Mouse (Mus musculus) embryonic facial prominence, embryonic 11.5 days (tissue): ENCODE results near the gene Gse1. TPM values are rescaled to one million over a fixed set of nuclear protein-coding genes. Genes with fewer than 3 reads are reported as not detected.

Source experiments
- ATAC-seq: fragments of 200-750 bp; cut with Nextera tagmentation; replicated peaks from 2 replicates; pipeline ENCODE4 v1.8.0; 2017; ENCODE audit warnings: low read depth; ENCODE audit not compliant: insufficient number of reproducible peaks, low FRiP score, low TSS enrichment
- DNase-seq: peaks from one replicate; pipeline ENCODE4 v3.0.0-alpha.2; 2015; ENCODE audit warnings: low spot score
- H3K27ac ChIP-seq: fragments of 300-500 bp; sonication (generic); replicated peaks from 2 replicates; pipeline ENCODE4 v1.5.1; 2014; ENCODE audit warnings: mild to moderate bottlenecking, low read depth, low read length, control low read depth
- H3K27me3 ChIP-seq: fragments of 300-500 bp; sonication (generic); 2 replicates; pipeline ENCODE4 v1.6.1; 2014; ENCODE audit warnings: mild to moderate bottlenecking, low read length, moderate library complexity, mixed read lengths; ENCODE audit not compliant: control insufficient read depth, insufficient read depth
- H3K36me3 ChIP-seq: fragments of 300-500 bp; sonication (generic); replicated peaks from 2 replicates; pipeline ENCODE4 v1.6.1; 2014; ENCODE audit warnings: low read depth, mild to moderate bottlenecking, low read length, moderate library complexity, mixed read lengths; ENCODE audit not compliant: control insufficient read depth, insufficient read depth
- H3K4me1 ChIP-seq: fragments of 300-500 bp; sonication (generic); 2 replicates; pipeline ENCODE4 v1.6.1; 2014; ENCODE audit warnings: low read length, mixed read lengths; ENCODE audit not compliant: control insufficient read depth, insufficient read depth
- H3K4me2 ChIP-seq: fragments of 300-500 bp; sonication (generic); 2 replicates; pipeline ENCODE4 v1.6.1; 2014; ENCODE audit warnings: low read depth, mild to moderate bottlenecking, control low read depth, low read length, moderate library complexity
- H3K4me3 ChIP-seq: fragments of 300-500 bp; sonication (generic); 2 replicates; pipeline ENCODE4 v1.5.1; 2014; ENCODE audit warnings: low read depth, low read length, control low read depth
- H3K9ac ChIP-seq: fragments of 300-500 bp; sonication (generic); replicated peaks from 2 replicates; pipeline ENCODE4 v1.6.1; 2014; ENCODE audit warnings: mild to moderate bottlenecking, control low read depth, low read length
- H3K9me3 ChIP-seq: fragments of 300-500 bp; sonication (generic); replicated peaks from 2 replicates; pipeline ENCODE4 v1.6.1; 2016; ENCODE audit warnings: mild to moderate bottlenecking, low read length, inconsistent platforms, mixed read lengths; ENCODE audit not compliant: control insufficient read depth
- WGBS: fragments of 180-500 bp; shearing (Covaris S2); extraction: QIAGEN DNeasy Blood & Tissue Kit; methylation state at CpG from one replicate; pipeline ENCODE4 v1.1.7; 2014; 5-methylcytosine and 5-hydroxymethylcytosine counted together
- microRNA-seq: library from miRNA; unstranded; fragments of <30 nt; microRNA quantifications from one replicate; pipeline ENCODE4, GENCODE M21; 2016; ENCODE audit warnings: borderline number of aligned reads
- polyA plus RNA-seq: library from polyadenylated mRNA; unstranded; fragments of >200 nt; fragmentation: Nextera tagmentation; extraction: Ambion mirVana; gene quantifications from 2 replicates; pipeline ENCODE4 v1.2.1, GENCODE M21; 2014

Gse1 gene
- polyA plus RNA-seq, 1 experiment from 2014 or later, result 8.1 TPM

DNA sequence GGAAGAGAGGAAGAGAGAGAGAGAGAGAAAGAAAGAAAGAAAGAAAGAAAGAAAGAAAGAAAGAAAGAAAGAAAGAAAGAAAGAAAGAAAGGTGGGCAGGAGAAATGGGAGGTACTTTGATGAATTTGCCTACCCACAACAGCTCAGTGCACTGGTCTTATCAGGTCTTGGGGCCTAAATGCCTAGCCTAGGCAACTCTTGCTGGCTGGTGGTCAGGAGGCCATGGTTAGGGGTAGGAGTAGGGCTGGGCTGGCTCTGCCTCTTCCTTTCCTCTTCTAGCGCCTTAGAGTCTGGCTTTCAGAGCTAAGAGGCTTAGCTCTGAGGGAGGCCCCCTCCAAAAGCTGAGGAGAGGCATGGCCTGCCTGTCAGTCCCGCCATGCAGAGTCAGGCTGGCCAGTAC is 395.4 kb downstream of the Gse1 start:
- WGBS, result 31% methylated on average over 2 of the region's 2 CpGs
- ATAC-seq, result no peak
- H3K9ac ChIP-seq, result no peak overlapping the region; the same call in 1 of the 2 replicates
- no peaks in the 10 kb centered on the region for H3K9me3 ChIP-seq
- H3K27me3 ChIP-seq, result no peaks in the 10 kb centered on the region
- no peak overlapping the region for H3K27ac ChIP-seq
- H3K4me3 ChIP-seq, result no peak overlapping the region
- H3K4me1 ChIP-seq, result no peaks in the 10 kb centered on the region
- H3K36me3 ChIP-seq, result no peaks in the 10 kb centered on the region
- H3K4me2 ChIP-seq, result no peak overlapping the region
- DNase-seq, result no peak

DNA sequence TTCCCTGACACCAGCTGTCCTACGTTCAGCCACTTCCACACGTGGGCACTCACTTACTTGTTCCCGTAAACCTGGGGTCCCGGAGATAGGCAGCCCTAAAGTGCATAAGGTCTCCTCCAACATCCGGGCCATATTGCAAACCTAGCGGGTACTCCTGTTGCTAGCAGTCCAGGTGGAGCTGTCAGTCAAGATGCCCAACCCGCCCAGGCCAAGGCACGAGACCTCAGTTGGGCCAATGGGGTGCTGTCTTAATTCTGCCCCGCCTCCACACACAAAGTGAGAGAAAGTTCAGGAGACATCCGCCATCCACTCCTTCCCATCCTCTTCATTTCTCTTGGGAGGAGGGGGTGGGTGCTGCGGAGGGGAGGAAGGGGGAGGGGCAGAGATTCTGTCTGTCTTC is 398.2 kb downstream of the Gse1 start:
- DNase-seq, result no peak
- 57% methylated on average over 11 of the region's 11 CpGs for WGBS
- Histone ChIP-seq H3K9me3 (no peaks in the 10 kb centered on the region), H3K4me2 (no peak overlapping the region), H3K27me3 (no peaks in the 10 kb centered on the region), H3K4me3 (no peak overlapping the region), H3K9ac (no peak overlapping the region), H3K27ac (no peak overlapping the region), H3K36me3 (no peaks in the 10 kb centered on the region), H3K4me1 (no peaks in the 10 kb centered on the region)
- no peak for ATAC-seq

DNA sequence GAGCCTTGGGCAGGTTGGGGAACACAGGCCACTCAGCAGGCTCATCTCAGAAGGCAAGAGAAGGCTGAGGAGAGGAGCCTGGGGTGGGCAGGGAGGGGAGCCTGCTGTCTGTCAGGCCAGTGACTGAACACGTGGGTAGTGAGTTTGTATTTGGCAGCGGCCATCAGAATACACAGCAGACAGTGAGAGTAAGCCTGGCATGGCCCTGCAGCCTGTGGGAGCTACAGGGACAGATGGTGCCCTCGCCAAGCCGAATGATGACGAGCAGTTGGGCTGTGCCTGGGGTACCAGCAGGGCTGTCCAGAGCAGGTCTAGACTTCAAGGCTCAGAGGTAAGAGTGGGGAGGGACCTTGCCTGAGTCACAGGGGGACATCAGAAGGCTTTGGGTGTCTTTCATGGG is 399.0 kb downstream of the Gse1 start:
- Histone ChIP-seq H3K9me3 (no peaks in the 10 kb centered on the region), H3K4me3 (no peak overlapping the region), H3K27ac (no peak overlapping the region), H3K9ac (no peak overlapping the region), H3K36me3 (no peaks in the 10 kb centered on the region), H3K4me2 (no peak overlapping the region), H3K4me1 (no peaks in the 10 kb centered on the region), H3K27me3 (no peaks in the 10 kb centered on the region)
- WGBS, result 88% methylated on average over 5 of the region's 5 CpGs
- DNase-seq, result no peak
- ATAC-seq, result no peak

- peaks cover 13% of the 10 kb centered on the region for H3K27me3 ChIP-seq
- no peaks in the 10 kb centered on the region for H3K9me3 ChIP-seq
- DNase-seq (no peak), ATAC-seq (no peak)
- no peaks in the 10 kb centered on the region; the same call in 1 of the 2 replicates for H3K4me1 ChIP-seq
- no peak overlapping the region for H3K9ac ChIP-seq
- H3K27ac ChIP-seq, result no peak overlapping the region
- WGBS, result 28% methylated on average over 5 of the region's 5 CpGs
- H3K36me3 ChIP-seq, result no peaks in the 10 kb centered on the region
- no peak overlapping the region for H3K4me3 ChIP-seq
- H3K4me2 ChIP-seq, result no peak overlapping the region
Observed at GRCm38 (mm10) chr8:120630031-120630430, 401.8 kb downstream of the Gse1 start.

GRCm38 (mm10) chr8:120630848-120631247 is 402.6 kb downstream of the Gse1 start:
- WGBS, result 58% methylated on average over 6 of the region's 6 CpGs
- no peaks in the 10 kb centered on the region; the same call in 1 of the 2 replicates for H3K4me1 ChIP-seq
- H3K9ac ChIP-seq, result no peak overlapping the region

More at GRCm38 (mm10) chr8:120630848-120631247, 402.6 kb downstream of the Gse1 start:
- ATAC-seq (no peak), DNase-seq (no peak)
- peaks cover 17% of the 10 kb centered on the region for H3K27me3 ChIP-seq
- H3K36me3 ChIP-seq, result no peaks in the 10 kb centered on the region
- no peaks in the 10 kb centered on the region for H3K9me3 ChIP-seq
- H3K27ac ChIP-seq, result no peak overlapping the region
- H3K4me3 ChIP-seq, result no peak overlapping the region
- H3K4me2 ChIP-seq, result no peak overlapping the region

Small RNAs within 50 kb of the gene (microRNA-seq; reads per million reads assigned to microRNA genes)
- gene Gm22715, result not detected
- not detected for gene Mir7687

Other genes starting within 250 kb of the Gse1 start
- 3.0 and 3.6 TPM in 2 replicates for gene Crispld2, start 236.0 kb upstream of the Gse1 start, polyA plus RNA-seq
- 23.8 and 23.9 TPM in 2 replicates for gene Zdhhc7, start 127.0 kb upstream of the Gse1 start, polyA plus RNA-seq
- gene 6430548M08Rik, start 114.3 kb upstream of the Gse1 start, polyA plus RNA-seq, result 2.8 and 6.4 TPM in 2 replicates
- gene Fam92b, start 51.0 kb upstream of the Gse1 start, polyA plus RNA-seq, result 1.4 and 1.5 TPM in 2 replicates